Mouse (Mus musculus) induced T-regulatory cell, adult 2 months (primary cell): ENCODE measurements around the gene Myh9.

ENCODE experiments used
- DNase-seq: peaks from one replicate; pipeline ENCODE4 v3.0.0-alpha.2; 2012; ENCODE audit warnings: low read depth

Myh9 gene

DNA sequence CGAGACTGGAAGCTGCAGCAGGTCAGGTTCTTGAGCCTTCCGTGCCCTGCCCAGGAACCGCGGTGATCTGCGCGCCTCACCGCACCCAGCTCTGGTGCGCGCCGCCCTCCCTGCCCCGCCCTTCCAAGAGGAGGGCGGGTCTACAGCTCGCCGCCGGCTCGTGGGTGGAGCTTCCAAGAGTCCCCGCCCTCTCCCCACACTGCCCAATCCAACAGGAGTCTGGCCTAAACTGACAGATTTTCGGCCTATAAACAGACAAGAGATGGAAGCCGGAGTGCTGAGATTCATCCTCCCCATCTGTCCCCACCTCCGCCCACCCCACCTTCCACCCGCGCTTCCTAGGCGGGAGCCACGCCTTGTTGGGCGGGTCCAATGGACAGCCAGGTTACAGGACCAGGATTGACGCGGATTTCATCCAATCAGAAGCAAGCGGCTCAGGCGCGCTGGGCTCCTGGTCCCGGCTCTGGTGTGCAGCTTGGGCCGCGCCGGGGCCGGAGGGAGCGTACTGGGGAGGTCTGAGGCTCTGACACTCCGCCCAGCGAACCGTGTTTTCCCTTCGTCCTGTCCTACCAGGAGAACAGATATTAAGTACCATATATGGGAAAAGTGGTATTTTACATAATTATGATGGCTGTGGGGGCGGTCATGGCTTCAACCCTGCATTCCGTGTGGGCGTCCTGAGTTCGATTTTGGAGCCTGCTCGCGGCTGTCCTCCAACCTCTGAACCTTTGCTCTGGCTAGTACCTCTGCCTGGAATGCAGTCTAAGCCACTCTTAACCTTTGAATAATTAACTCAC lies at the start of gene Myh9:
Gene Myh9 (minus strand): TSS at position 129 of the 797 bp plus-strand sequence.
- DNase-seq = peak; percentile 100

DNA sequence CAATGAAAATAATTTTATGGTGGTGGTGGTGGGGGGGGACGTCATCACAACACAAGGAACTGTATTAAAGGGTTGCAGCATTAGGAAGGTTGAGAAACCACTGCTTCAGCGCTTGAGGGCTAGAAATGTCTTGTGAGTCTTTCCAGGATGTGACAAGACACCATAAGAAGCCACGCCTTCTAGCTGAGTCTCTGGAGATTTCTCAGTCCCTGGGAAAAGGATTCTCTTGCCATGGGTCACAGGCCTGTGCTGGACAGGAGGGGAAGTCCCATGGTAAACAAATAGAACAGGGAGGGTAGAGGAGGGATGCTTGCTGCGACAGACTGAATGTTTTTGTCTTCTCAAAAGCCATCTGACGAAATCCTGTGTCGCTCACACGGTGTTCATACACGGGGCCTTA lies 49.8 kb upstream of the Myh9 start:
- no peak for DNase-seq

DNA sequence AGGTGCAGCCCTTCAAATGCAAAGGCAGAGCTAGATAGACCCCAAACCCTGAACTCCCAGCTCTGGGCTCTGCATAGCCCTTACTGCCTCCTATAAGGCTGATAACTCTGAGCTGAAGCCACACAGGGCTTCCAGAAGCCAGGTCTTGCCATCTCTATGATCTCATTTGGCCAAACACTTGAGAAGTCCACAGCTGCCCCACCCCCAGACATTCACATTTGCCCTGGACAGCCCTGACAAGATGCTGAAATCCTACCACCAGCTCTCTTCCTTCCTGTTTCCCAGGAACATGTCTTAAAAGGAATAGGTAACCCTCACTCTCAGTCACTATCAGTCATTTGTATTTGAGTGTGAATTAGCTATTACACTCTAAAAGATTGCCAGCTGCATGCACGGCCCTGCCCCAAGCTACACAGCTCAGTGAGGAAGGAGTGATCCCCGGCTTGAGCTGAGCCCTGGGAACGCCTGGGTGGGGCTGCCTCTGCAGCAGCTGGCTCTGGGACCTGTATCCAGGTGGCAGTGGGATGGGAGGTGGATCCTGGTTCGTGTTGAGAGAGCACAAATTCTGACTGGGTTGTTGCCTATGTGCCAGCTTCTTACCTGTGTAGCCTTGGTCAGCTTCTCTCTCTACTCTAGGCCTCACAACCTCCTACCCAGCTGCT lies 47.9 kb upstream of the Myh9 start:
- no peak for DNase-seq

DNA sequence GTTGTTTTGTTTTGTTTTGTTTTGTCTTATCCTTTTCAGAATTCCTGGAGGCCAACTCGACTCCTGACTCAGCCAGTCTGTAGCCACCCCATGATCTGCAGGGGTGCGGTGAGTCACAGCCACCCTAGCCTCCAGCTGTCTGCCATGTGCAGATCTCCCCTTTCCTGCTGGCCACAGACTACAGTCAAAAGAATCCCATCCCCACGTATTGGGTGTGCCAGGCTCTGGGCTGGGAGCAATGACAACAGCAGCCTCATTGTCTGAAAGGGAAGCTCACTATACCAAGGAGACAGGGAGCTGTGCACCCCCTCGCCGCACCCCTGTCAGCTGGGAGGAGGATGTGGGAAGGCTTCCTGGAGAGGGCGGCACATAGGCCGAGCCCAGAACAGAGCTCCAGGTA lies 46.3 kb upstream of the Myh9 start:
- DNase-seq = no peak

DNA sequence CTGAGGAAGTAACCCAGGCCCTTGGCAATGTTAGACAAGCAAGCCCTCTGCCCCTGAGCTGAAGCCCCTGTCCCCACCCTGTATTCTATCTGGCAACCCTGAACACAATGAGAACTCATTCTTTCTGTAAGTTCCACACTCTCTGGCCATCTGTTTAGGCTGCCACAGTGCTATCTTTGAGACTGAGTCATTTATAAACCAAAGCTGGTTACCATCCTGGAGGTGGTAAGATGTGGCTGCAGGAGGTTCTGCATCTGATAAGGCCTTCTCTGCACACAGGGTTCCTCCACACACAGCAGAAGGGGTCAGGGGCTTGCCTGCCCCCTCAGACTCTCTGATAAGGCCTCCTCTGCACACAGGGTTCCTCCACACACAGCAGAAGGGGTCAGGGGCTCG lies 45.1 kb upstream of the Myh9 start:
- peak; percentile 66 for DNase-seq

DNA sequence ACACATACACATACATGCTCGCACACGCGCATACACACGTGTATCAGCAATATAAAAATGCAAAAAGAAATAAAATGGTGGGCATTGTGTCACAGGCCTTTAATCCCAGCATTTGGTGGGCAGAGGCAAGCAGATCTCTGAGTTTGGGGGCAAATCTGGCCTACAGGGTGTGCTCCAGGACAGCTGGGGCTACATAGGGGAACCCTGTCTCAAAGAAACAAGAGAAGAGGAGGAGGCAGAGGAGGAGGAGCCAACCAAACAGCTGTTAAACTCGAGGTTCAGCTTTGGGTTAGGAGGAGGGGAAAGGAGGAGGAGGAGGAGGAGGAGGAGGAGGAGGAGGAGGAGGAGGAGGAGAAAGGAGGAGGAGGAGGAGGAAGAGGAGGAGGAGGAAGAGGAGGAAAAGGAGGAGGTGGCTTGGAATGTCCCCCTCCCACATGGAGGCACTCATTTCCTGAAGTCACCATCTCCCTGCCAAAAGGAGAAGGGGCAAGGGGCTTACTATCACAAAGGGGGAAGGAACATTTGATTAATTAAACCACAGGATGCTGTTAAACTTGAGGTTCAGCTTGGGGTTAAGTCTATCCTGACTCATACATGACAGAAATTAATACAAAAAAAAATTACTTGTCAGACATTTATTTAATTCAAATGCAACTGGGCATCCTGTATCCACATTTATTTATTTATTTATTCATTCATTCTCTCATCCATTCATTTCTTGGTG lies 44.6 kb upstream of the Myh9 start:
- no peak for DNase-seq

DNA sequence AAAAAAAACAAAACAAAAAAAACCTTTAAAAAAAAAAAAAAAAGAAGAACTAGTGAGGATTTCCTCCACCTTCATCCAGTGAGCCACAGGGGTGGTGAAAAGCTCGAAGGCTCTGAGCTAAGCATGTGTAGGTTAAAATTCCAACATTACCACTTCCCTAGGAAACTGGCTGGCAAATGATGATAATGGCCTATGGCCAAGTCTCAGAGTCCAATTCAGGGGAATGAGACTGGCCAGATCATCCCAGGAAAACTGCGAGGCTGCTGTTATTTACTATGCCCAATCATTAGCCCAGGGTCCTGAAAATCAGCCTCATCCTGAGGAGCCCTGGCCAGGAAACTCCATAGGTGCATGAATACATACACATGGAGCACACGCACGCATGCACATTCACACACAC lies 44.0 kb upstream of the Myh9 start:
- DNase-seq = no peak

DNA sequence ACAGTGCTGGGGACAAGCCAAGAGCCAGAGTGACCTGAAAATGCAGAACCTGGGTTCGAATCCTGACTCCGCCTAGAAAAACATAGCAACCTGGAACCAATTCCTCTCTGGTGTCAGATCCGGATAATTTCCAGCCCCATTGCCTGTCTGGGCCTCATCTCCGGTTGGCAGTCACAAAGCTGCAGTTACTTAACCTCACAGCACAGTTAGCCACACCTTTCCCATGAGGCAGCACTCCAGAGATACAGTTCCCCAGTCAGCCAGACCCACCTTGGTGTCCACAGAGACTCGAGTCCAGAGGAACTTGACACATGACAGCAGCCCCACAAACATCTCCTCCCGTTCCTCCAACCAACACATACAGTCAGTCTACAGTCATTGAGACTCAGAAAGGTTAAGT lies 43.2 kb upstream of the Myh9 start:
- no peak for DNase-seq

DNA sequence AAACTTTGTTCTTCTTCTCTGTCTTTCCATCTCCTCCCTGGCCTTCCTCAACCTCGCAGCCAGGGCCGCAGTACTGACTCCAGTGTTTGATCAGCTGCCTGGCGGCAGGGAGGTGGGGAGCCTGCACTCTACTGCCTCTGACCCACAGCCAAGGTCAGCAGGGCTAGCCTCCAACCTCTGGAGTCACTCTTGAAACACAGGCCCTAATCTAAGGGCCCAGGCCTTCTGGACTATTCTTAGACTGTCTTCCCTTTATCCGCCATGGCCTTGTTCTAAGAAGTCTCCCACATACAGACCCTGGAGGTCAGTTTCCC lies 41.7 kb upstream of the Myh9 start:
- no peak for DNase-seq

DNA sequence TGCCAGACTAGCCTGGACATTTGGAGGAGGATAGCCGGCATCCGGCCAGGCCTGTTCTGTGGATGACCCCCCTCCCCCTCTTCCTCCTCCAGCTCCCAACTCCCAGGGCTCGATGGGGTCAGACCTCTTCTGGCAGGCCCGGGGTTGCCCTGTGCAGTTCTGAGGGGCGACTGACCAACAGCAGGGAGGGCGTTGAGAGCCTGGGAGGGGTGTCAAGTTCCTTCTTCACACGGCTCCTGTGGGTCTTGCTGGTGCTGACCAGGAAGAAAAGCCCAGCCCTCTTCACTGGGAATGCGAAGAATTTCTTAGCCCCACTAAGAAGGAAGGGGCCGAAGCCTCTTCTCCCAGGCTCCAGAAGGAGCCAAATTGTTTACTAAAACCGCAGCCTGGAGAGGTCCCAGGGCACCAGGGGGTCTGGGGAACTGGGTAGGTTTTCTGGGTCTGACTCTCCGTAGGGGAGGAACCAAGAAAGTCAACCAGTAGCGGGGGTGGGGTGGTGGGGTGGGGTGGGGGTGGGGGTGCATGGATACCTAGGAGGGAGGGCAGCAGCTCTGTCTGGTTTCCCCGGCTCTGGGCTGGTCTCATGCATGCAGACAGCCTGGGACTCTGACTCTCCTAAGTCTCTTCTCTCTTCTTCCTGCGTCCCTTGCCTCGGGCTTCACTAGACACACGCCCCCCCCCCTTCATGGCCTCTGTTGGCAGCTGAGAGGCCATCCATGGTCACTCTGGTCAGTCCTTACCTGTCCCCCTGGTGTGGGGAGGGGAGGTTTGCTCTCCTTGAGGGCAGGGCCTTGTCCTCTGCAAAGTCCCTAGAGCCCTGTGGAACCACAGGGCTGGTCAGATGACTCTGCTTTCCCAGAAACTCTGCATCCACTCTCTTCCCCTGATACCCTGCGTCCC lies 41.1 kb upstream of the Myh9 start:
- DNase-seq = no peak

DNA sequence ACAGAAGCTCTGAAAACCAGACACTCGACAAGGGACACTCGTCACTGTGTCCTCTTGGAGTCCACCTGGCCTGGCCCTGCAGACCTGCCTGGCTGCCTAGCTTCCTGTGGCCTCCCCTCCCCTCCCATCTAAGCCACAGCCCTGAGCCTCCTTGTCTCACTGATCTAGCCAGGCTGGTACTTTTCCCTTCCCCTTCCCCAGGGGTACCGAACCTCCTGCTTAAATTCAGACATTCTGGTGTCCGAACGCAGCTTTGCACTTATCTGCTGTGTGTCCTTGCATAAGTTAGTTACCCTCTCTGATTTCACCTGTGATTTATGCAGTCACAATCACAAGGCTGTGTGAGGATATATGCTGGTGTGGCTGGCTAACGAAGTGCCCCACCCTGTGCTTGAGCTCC lies 40.3 kb upstream of the Myh9 start:
- DNase-seq = no peak

DNA sequence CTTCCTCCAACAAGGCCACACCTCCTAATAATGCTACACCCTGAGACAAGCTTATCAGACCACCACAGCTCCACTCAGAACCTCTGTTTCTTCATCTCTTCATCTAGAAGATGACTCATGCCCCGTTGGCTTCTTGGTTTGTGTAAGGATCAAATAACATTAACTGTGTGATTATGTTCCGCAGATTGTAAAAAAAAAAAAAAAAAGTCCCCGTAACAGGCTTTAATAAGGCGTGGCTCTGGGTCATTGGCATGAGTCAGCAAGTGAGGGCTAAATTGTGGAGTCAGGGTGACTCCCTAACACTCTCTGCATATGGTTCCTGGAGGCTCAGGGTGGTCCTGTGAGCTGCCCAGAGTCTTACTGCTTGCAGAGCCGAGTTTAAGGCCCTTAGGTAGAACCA lies 39.7 kb upstream of the Myh9 start:
- DNase-seq = no peak

DNA sequence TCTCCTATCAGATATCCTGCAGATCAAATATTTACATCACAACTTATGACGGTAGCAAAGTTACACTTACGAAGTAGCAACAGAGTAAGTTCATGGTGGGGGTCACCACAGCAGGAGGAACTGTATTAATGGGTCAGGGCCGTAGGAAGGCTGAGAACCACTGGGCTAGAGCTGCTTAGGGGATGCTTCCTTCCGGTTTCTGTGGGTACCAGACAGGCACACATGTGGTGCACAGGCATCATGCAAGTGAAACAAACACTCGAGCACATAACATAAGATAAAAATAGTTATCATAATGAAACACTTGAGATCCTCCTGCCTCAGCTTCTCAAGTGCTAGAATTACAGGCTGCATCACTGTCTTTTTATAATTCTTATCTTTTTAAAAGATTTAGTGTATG lies 38.8 kb upstream of the Myh9 start:
- DNase-seq = no peak

DNA sequence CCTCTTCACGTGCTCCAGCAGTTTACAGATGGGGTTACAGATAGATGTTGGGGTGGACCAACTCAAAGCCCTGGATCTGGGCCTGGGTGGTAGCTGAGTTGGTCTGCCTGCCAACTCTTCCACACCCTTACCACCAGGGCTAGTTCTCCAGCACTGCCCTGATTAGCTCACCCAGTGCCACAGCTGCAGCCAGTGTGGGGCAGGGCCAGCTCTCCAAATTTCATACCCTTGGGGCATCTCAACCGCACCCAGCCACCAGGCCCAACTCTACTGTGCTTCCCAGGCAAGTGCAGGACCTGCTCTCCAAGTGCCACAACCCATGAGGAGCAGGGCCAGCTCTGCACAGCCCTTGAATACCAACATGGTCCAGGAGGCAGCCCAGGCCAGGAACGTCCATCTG lies 37.8 kb upstream of the Myh9 start:
- no peak for DNase-seq

DNA sequence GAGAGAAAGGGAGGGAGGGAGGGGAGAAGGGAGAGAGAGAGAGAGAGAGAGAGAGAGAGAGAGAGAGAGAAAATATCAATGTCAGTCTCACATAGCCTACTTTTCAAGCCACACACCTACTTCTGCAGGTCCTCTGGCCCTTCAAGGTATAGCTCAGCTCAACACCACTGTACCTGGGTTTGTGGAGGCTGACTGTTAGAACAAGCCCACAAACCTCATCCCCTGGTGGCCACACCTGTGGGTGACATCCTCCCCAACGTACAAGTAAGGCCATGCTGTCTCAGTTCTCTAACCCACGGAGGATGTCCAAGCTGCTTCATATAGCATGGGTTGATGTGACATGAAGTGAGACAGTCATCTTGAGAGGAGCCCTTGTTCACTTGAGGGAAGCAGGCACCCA lies 35.2 kb upstream of the Myh9 start:
- DNase-seq = peak; percentile 78

DNA sequence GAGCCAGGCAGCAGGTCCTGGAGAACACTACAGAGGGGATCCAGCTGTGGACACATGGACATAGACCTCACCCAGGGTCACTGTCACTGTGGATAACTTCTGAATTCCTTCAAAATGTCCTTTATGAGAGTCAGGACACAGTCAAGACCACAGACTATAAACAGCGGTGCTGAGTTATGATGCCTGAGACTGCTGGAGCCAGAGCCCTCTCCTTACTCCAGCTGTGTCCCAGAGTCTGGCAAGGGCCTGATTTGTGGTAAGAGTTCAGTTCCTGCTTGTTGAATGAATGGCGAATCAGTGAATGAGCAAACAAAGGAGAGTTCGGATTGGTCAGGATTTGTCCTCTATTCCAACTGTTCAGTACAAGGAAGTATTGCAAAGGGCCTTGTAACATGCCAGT lies 34.7 kb upstream of the Myh9 start:
- DNase-seq = no peak

DNA sequence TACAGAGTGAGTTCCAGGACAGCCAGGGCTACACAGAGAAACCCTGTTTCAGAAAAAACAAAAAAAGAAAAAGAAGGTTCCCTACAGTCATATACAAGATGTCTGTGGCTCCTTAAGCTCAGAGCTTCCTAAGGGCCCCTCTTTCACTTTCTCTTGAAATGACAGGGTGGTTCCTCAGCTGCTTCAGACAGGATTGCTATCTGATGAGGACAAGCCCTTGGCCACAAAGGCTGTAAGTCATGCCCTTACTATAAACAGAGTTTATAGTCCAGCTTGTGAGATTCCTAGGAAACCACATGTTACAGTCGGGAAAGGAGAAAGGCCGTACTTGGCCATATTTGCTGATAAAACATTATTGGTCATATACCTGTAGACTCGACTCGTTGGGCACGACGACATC lies 34.0 kb upstream of the Myh9 start:
- peak; percentile 50 for DNase-seq

DNA sequence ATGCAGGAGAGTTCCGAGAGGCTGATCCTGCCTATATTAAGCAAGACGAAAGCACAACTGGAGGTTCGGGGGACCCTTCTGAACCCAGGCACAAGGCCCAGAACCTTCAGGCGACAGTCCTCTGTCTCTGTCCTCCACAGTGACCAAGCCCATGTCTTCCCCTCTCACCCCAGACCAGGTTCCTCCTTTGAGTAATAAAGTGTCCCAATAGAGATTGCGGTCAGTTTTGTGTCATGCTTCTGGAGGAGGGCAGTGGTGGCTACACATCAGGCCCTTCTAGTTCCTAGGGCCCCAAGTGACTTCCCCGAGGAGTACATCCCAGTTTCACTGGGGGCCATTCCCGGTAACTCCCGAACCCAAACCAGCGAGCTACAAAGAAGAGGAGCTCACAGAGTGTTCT lies 32.8 kb upstream of the Myh9 start:
- DNase-seq = no peak

DNA sequence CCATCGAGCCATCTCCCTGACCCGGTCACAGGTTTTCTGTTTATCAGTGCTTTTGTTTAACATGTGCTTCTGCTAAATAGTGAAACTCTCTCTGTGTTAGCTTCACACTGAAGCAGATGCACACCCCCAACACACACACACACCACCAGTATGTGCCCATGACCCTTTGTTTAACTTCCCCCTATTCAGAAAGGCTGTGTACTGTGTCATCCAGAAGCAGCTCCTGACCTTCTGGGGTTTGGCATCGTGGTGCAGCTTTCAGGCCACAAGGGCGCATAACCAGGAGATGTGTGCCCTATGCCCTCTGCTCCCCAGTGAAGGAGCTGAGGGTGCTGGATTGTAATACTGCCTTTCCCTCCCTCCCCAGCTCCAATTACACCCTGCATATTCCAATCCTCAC lies 32.3 kb upstream of the Myh9 start:
- no peak for DNase-seq

DNA sequence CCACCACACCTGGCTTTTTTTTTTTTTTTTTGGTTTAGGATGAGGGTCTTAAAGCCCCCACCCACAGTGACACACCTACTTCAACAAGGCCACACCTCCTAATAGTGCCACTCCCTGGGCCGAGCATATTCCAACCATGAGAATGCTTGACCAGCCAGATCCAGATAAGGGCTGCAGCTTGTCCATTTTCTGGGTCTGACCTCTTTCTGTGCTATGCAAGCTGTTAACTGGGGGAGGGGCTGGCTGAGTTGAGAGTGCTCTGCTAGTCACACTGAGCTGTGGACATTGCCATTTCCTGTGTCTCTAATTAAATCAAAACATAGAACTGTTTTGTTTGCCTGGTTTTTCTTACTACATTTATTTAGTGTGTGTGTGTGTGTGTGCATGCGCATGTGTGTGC lies 31.6 kb upstream of the Myh9 start:
- DNase-seq = peak; percentile 40

DNA sequence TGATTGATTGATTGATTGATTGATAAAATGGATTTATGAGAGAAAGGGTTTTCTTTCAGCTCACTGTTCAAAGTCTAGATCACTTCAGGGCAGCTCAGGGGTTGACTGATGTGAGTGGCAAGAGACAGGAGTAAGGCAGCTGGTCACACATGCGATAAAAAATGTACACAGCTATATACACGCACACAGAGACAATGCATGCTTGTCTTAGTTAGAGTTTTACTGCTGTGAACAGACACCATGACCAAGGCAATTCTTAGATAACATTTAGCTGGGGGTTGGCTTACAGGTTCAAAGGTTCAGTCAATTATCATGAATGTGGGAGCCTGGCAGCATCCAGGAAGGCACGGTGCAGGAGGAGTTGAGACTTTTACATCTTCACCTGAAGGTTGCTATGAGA lies 31.0 kb upstream of the Myh9 start:
- no peak for DNase-seq

DNA sequence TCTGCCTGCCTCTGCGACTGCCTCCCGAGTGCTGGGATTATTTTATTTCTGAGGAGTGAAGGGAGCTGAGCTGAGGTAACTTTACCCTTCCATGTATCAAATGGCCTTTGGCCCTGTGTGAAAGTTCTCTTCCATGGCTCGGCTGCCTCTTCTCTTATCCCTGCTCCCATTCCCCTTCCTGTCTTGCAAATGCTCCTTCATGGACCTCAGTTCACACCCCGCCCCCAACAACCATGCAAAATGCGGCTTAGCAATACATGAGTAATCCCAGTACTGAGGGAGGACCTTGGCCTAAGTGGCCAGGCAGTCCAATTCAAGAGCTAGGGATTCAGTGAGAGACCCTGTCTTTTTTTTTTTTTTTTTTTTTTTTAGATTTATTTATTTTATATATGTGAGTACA lies 26.4 kb upstream of the Myh9 start:
- DNase-seq = no peak
